Mouse (Mus musculus): ENCODE data around the gene BC051142. TPM values are rescaled to one million over a fixed set of nuclear protein-coding genes. Genes with fewer than 3 reads are reported as not detected.
"Not testable (repeated sequence)": the region's sequence is repeated elsewhere in the genome, so short reads cannot be mapped to it uniquely, and the experiment has no call there.

Gene BC051142
- polyA plus RNA-seq, 1 experiment from 2014 or later = 0.54 TPM

- Histone ChIP-seq H3K9ac (no peak overlapping the region), H3K9me3 (ENCODE audit: low read depth, low read length) (no peaks in the 10 kb centered on the region), H3K4me3 (ENCODE audit: low read depth, low read length) (no peak overlapping the region), H3K27ac (ENCODE audit: low read depth) (no peak overlapping the region), H3K4me1 (ENCODE audit: insufficient read depth) (no peaks in the 10 kb centered on the region), H3K4me2 (no peak overlapping the region), H3K36me3 (ENCODE audit: insufficient read depth) (no peaks in the 10 kb centered on the region), H3K27me3 (ENCODE audit: insufficient read depth, low read length) (no peaks in the 10 kb centered on the region)
- WGBS = 69% methylated on average over 3 of the region's 3 CpGs
- no peak for TF ChIP-seq CTCF (IDR thresholded peaks at IDR 0.05; ENCODE audit: low read depth)
- ATAC-seq (ENCODE audit: insufficient read depth) (no peak), DNase-seq (no peak)
Observed at GRCm38 (mm10) chr17:34475060-34475459, 76.4 kb downstream of the BC051142 start.

- no peak overlapping the region for H3K4me3 ChIP-seq (ENCODE audit: low read depth, low read length)
- DNase-seq = no peak
- 86% methylated on average over 1 of the region's 2 CpGs for WGBS
- H3K27me3 ChIP-seq (ENCODE audit: insufficient read depth, low read length) = no peaks in the 10 kb centered on the region
- no peaks in the 10 kb centered on the region for H3K4me1 ChIP-seq (ENCODE audit: insufficient read depth)
- no peak overlapping the region for H3K4me2 ChIP-seq
- no peaks in the 10 kb centered on the region for H3K9me3 ChIP-seq (ENCODE audit: low read depth, low read length)
- no peak overlapping the region for H3K9ac ChIP-seq
- H3K36me3 ChIP-seq (ENCODE audit: insufficient read depth) = no peaks in the 10 kb centered on the region
- H3K27ac ChIP-seq (ENCODE audit: low read depth) = no peak overlapping the region
- no peak for TF ChIP-seq CTCF (IDR thresholded peaks at IDR 0.05; ENCODE audit: low read depth)
- no peak for ATAC-seq (ENCODE audit: insufficient read depth)
Observed at GRCm38 (mm10) chr17:34476427-34476826, 77.8 kb downstream of the BC051142 start.

- not testable (repeated sequence) for H3K4me3 ChIP-seq (ENCODE audit: low read depth, low read length); H3K4me2 ChIP-seq; H3K4me1 ChIP-seq (ENCODE audit: insufficient read depth); H3K9me3 ChIP-seq (ENCODE audit: low read depth, low read length); ATAC-seq (ENCODE audit: insufficient read depth); H3K27me3 ChIP-seq (ENCODE audit: insufficient read depth, low read length); H3K36me3 ChIP-seq (ENCODE audit: insufficient read depth); H3K27ac ChIP-seq (ENCODE audit: low read depth); H3K9ac ChIP-seq; DNase-seq
- 62% methylated on average over 4 of the region's 5 CpGs for WGBS
Observed at GRCm38 (mm10) chr17:34477238-34478013, 78.8 kb downstream of the BC051142 start, which contains the start of gene Btnl4. Btnl4 (minus strand) TSS chr17:34477318.

GRCm38 (mm10) chr17:34492796-34493195, 94.2 kb downstream of the BC051142 start:
- Histone ChIP-seq H3K4me2 (no peak overlapping the region), H3K27me3 (ENCODE audit: insufficient read depth, low read length) (no peaks in the 10 kb centered on the region), H3K4me1 (ENCODE audit: insufficient read depth) (no peaks in the 10 kb centered on the region), H3K36me3 (ENCODE audit: insufficient read depth) (no peaks in the 10 kb centered on the region), H3K9ac (no peak overlapping the region), H3K9me3 (ENCODE audit: low read depth, low read length) (no peaks in the 10 kb centered on the region), H3K4me3 (ENCODE audit: low read depth, low read length) (no peak overlapping the region), H3K27ac (ENCODE audit: low read depth) (no peak overlapping the region)
- ATAC-seq (ENCODE audit: insufficient read depth) = no peak
- no peak for TF ChIP-seq CTCF (IDR thresholded peaks at IDR 0.05; ENCODE audit: low read depth)
- no peak for DNase-seq

- H3K4me3 ChIP-seq (ENCODE audit: low read depth, low read length); H3K4me1 ChIP-seq (ENCODE audit: insufficient read depth); ATAC-seq (ENCODE audit: insufficient read depth); H3K27me3 ChIP-seq (ENCODE audit: insufficient read depth, low read length); H3K9ac ChIP-seq; H3K9me3 ChIP-seq (ENCODE audit: low read depth, low read length); DNase-seq; H3K27ac ChIP-seq (ENCODE audit: low read depth); H3K4me2 ChIP-seq; H3K36me3 ChIP-seq (ENCODE audit: insufficient read depth): not testable (repeated sequence)
- 75% methylated on average over 2 of the region's 2 CpGs for WGBS
Observed at GRCm38 (mm10) chr17:34495156-34495555, 96.5 kb downstream of the BC051142 start.

GRCm38 (mm10) chr17:34496539-34496938, 97.9 kb downstream of the BC051142 start:
- Histone ChIP-seq H3K27ac (ENCODE audit: low read depth) (no peak overlapping the region), H3K27me3 (ENCODE audit: insufficient read depth, low read length) (no peaks in the 10 kb centered on the region), H3K36me3 (ENCODE audit: insufficient read depth) (no peaks in the 10 kb centered on the region), H3K9me3 (ENCODE audit: low read depth, low read length) (no peaks in the 10 kb centered on the region), H3K9ac (no peak overlapping the region), H3K4me1 (ENCODE audit: insufficient read depth) (no peaks in the 10 kb centered on the region), H3K4me2 (no peak overlapping the region), H3K4me3 (ENCODE audit: low read depth, low read length) (no peak overlapping the region)
- ATAC-seq (ENCODE audit: insufficient read depth) = no peak
- no peak for DNase-seq
- 97% methylated on average over 1 of the region's 2 CpGs for WGBS
- TF ChIP-seq CTCF (IDR thresholded peaks at IDR 0.05; ENCODE audit: low read depth) = no peak

GRCm38 (mm10) chr17:34497319-34497718, 98.7 kb downstream of the BC051142 start:
- WGBS = 78% methylated on average over 3 of the region's 3 CpGs
- H3K36me3 ChIP-seq (ENCODE audit: insufficient read depth); H3K27ac ChIP-seq (ENCODE audit: low read depth); H3K9me3 ChIP-seq (ENCODE audit: low read depth, low read length); H3K4me3 ChIP-seq (ENCODE audit: low read depth, low read length); H3K4me1 ChIP-seq (ENCODE audit: insufficient read depth); H3K27me3 ChIP-seq (ENCODE audit: insufficient read depth, low read length); ATAC-seq (ENCODE audit: insufficient read depth); DNase-seq; H3K4me2 ChIP-seq; H3K9ac ChIP-seq: not testable (repeated sequence)

GRCm38 (mm10) chr17:34497726-34498125, 99.1 kb downstream of the BC051142 start:
- H3K27me3 ChIP-seq (ENCODE audit: insufficient read depth, low read length); H3K4me3 ChIP-seq (ENCODE audit: low read depth, low read length); ATAC-seq (ENCODE audit: insufficient read depth); H3K4me2 ChIP-seq; H3K4me1 ChIP-seq (ENCODE audit: insufficient read depth); H3K27ac ChIP-seq (ENCODE audit: low read depth); DNase-seq; H3K9me3 ChIP-seq (ENCODE audit: low read depth, low read length); H3K9ac ChIP-seq; H3K36me3 ChIP-seq (ENCODE audit: insufficient read depth): not testable (repeated sequence)
- WGBS = 62% methylated on average over 2 of the region's 4 CpGs
